Mouse (Mus musculus): ENCODE data around the gene Ear6. TPM values are rescaled to one million over a fixed set of nuclear protein-coding genes. Genes with fewer than 3 reads are reported as not detected.

The Ear6 gene
- total RNA-seq, 2 experiments from 2014 or later: not detected

DNA sequence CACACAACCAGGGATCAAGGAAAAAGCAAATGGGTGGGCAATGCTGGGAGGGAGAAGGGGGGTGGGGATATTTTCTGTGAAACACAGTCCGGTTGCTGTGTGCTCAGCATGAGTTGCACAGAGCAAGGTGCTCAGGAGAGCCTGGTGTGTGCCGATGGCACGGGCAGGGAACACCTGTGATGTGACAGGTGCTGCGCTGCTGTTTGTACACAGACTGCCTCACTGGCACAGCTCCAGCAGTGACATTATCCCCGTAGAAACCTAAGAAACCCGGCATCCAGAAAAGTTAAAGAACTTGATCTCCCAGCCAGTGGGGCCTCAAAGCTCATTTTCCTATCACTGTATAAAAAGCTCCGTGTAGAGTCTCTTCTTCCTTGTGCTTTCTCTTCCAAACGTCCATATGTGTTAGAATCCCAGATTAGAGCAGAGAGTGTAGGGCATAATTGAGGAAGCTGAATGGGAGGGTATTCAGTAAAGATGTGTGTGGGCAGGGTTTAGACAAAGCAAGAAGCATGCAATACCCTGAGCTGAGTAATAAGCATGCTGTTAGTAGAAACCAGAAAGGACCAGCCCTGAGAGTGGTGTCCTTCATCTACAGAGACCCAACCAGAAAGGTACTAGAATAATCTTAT, 43.2 kb downstream of the Ear6 start:
- H3K4me3 ChIP-seq: no peak overlapping the region
- no peak overlapping the region for H3K27ac ChIP-seq
- intact Hi-C loops (cut with DNase I): no loop called here
- DNase-seq: no peak
- no peak for TF ChIP-seq CTCF (IDR thresholded peaks at IDR 0.05)

DNA sequence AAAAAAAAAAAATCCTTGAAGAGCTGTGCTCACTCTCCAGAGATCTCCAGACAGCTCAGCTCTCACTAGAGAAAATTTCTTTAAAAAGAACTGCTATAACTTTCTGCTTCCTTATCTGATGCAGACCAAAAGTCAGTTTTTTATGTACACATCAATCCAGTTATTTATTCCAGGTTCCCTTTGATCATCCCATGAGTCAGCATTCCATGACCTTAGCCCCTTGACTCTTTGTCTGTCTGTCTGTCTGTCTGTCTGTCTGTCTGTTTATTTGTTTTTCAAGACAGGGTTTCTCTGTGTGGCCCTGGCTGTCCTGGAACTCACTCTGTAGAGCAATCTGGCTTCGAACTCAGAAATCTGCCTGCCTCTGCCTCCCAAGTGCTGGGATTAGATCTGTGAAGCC, 45.9 kb downstream of the Ear6 start:
- Histone ChIP-seq H3K4me3 (no peak overlapping the region), H3K27ac (no peak overlapping the region)
- TF ChIP-seq CTCF (IDR thresholded peaks at IDR 0.05): no peak
- intact Hi-C loops (cut with DNase I): no loop called here
- DNase-seq: no peak

DNA sequence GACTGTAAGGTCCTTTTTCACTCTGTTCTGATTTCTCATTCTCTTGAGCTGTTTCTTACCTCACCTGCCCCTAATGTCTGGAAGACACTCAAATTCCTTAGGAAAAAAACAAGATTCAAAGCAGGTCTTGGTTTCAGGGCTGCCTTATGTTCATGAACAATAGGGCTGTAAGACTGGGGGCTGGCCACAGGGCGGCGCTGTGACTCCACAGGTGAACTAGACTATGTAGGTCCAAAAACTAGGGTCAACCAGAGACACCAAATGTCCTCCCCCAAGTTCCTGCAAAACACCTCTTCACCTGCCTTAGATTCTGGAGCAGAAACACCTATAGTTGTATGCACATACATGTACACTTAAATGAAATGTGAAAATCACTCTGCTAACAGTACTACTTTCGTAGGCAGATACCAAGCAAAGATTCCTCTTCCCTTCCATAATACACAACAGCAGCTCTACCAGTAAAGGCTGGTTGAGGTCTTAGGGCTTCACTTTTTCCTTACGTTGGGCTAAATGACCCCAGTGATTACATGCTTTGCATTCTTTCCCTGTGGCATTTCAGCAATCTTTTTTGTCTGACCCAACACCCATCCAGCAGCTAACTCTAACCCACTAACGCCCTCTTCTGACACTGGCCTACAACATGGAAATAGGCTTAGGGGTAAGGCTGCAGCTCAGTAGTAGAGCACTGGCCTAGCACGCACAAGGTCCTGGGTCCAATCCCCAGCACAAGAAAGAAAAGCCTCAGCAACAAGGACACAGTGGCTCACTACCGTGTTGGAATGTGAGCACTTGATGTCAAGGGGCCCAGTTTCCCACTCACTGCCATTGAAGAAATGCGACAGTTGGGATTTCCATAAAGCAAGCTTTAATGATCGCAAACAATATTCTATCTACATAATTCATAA, 49.6 kb downstream of the Ear6 start:
- DNase-seq: peak; percentile 88
- H3K4me3 ChIP-seq: no peak overlapping the region
- TF ChIP-seq CTCF (IDR thresholded peaks at IDR 0.05): peak; percentile 94; the same call in 1 of the 2 replicates
- intact Hi-C loops (cut with DNase I): loop anchor here (1.0 to 5.0 kb wide), 3 partner anchors 26 to 120 kb away; no protein-coding TSS in a partner anchor
- peak overlapping the region; percentile 54 for H3K27ac ChIP-seq

DNA sequence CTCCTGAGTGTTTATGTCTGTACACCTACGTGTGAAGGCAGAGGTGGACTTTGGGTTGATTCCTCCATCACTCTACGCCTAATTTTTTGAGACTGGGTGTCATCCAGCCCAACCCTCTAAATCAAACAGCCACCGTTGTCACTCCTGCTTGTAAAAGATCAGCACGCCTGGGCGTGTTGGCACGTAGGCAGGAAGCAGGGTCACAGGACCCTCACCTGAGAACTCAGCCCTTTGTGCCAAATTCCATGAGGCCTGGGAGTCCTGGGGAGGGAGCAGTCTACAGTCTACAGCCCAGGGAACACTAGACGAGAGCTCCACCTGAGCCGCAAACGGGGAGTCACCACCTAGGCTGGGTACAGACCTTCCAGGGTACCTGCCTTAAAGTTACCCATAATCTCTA, 50.3 kb downstream of the Ear6 start:
- intact Hi-C loops (cut with DNase I): loop anchor here (1.0 to 5.0 kb wide), 3 partner anchors 26 to 120 kb away; no protein-coding TSS in a partner anchor
- TF ChIP-seq CTCF (IDR thresholded peaks at IDR 0.05): no peak
- no peak overlapping the region; the same call in 1 of the 2 replicates for H3K27ac ChIP-seq
- no peak overlapping the region for H3K4me3 ChIP-seq
- no peak for DNase-seq

Small RNA genes within 50 kb of the gene (microRNA-seq; reads per million reads assigned to microRNA genes)
- gene Gm27375: not detected

Other genes starting within 250 kb of the Ear6 start
- gene Gm17078, start 242.4 kb upstream of the Ear6 start, total RNA-seq (2021): not detected
- gene Gm4181, start 218.0 kb upstream of the Ear6 start, total RNA-seq (2021): not detected
- gene Gm17079, start 158.2 kb upstream of the Ear6 start, total RNA-seq (2021): not detected
- gene Gm5800, start 136.5 kb upstream of the Ear6 start, total RNA-seq (2021): not detected
- gene Ang4, start 80.1 kb upstream of the Ear6 start, total RNA-seq (2021): not detected
- not detected for gene AY358078, start 53.7 kb upstream of the Ear6 start, total RNA-seq (2021)
- 10 to 100 TPM; 11.5 to 12.9 TPM for gene Mettl17, start 31.1 kb downstream of the Ear6 start, total RNA-seq (2021)
- 1 to 10 TPM in 1 of 2 experiments, under 1 TPM in 1; 0.69 to 1.1 TPM for gene Slc39a2, start 39.2 kb downstream of the Ear6 start, total RNA-seq (2021)
- gene Ndrg2, start 60.5 kb downstream of the Ear6 start, total RNA-seq (2021): 1,000 to 10,000 TPM; 1,660 to 1,958 TPM
- gene Tppp2, start 64.7 kb downstream of the Ear6 start, total RNA-seq (2021): 1 to 10 TPM; 1.8 TPM
- not detected for gene Rnase13, start 69.1 kb downstream of the Ear6 start, total RNA-seq (2021)
- gene Arhgef40, start 131.0 kb downstream of the Ear6 start, total RNA-seq (2021): 10 to 100 TPM in 1 of 2 experiments, 1 to 10 TPM in 1; 9.6 to 14.1 TPM
- gene Tmem253, start 162.0 kb downstream of the Ear6 start, total RNA-seq (2021): 1 to 10 TPM in 1 of 2 experiments, under 1 TPM in 1; 0.46 to 2.6 TPM
- 10 to 100 TPM; 13.5 to 13.8 TPM for gene Zfp219, start 167.0 kb downstream of the Ear6 start, total RNA-seq (2021)
- not detected for gene Olfr221, start 188.8 kb downstream of the Ear6 start, total RNA-seq (2021)